Mouse (Mus musculus) CH12.LX (cell line): ENCODE data around the gene Suco. TPM values are rescaled to one million over a fixed set of nuclear protein-coding genes. Genes with fewer than 3 reads are reported as not detected.

Experiments
- DNase-seq: peaks from one replicate; pipeline ENCODE4 v3.0.0-alpha.2; 2013; ENCODE audit errors: extremely low read depth
- H3K27ac ChIP-seq: 2 replicates; pipeline ENCODE4 v1.5.1; 2012; ENCODE audit warnings: low read depth, mild to moderate bottlenecking, control low read depth, moderate library complexity; ENCODE audit not compliant: insufficient read depth
- H3K27me3 ChIP-seq: replicated peaks from 2 replicates; pipeline ENCODE3; 2012; ENCODE audit warnings: inconsistent platforms
- H3K36me3 ChIP-seq, 2 experiments: replicated peaks in 1 of 2; 2 replicates each; pipeline versions ENCODE3 to v1.6.1; 2012; ENCODE audit warnings: inconsistent platforms in 1 of 2, low read length in 1 of 2, mild to moderate bottlenecking in 1 of 2, mixed read lengths in 1 of 2, moderate library complexity in 1 of 2; ENCODE audit not compliant: control insufficient read depth in 1 of 2, insufficient read depth in 1 of 2
- H3K4me1 ChIP-seq, 2 experiments: 2 replicates each; pipeline ENCODE4 v1.6.1; 2012; ENCODE audit warnings: inconsistent platforms in 1 of 2, moderate library complexity in 1 of 2; ENCODE audit not compliant: insufficient read depth in 2 of 2, control insufficient read depth in 1 of 2
- H3K4me2 ChIP-seq: 2 replicates; pipeline ENCODE4 v1.6.1; 2012; ENCODE audit warnings: low read depth, mild to moderate bottlenecking, control low read depth; ENCODE audit not compliant: poor library complexity, insufficient read depth, severe bottlenecking
- H3K4me3 ChIP-seq, 3 experiments: fragments of 150-350 bp in 1 of 3; sonication (generic) in 1 of 3; replicated peaks in 1 of 3; 2 replicates each; pipeline versions ENCODE3 to v1.5.1; 2011 to 2012; ENCODE audit warnings: low read depth in 2 of 3, low read length in 2 of 3, mild to moderate bottlenecking in 2 of 3, moderate library complexity in 2 of 3, control low read depth in 1 of 3, improper control_type of control experiment in 1 of 3, inconsistent platforms in 1 of 3, mixed read lengths in 1 of 3; ENCODE audit not compliant: poor library complexity in 1 of 3
- H3K79me2 ChIP-seq: replicated peaks from 2 replicates; pipeline ENCODE4 v1.6.1; 2012; ENCODE audit warnings: mild to moderate bottlenecking, moderate library complexity; ENCODE audit not compliant: control insufficient read depth, poor library complexity, insufficient read depth, severe bottlenecking; ENCODE audit errors: extremely low read depth
- H3K9ac ChIP-seq: 2 replicates; pipeline ENCODE4 v1.6.1; 2012; ENCODE audit warnings: low read depth, mild to moderate bottlenecking, control low read depth, moderate library complexity; ENCODE audit not compliant: insufficient read depth
- H3K9me3 ChIP-seq: replicated peaks from 2 replicates; pipeline ENCODE3; 2012; ENCODE audit warnings: low read length, inconsistent platforms, mixed read lengths
- BHLHE40 ChIP-seq: IDR thresholded peaks from 2 replicates; pipeline ENCODE4 v1.6.1; 2011; ENCODE audit warnings: mild to moderate bottlenecking, low read depth, low read length, improper control_type of control experiment
- CHD2 ChIP-seq: IDR thresholded peaks from 2 replicates; pipeline ENCODE4 v1.6.1; 2011; ENCODE audit warnings: low read length, improper control_type of control experiment
- CTCF ChIP-seq, 2 experiments: IDR thresholded peaks in 1 of 2; conservative IDR thresholded peaks in 1 of 2; 2 replicates each; pipeline ENCODE4 v1.5.1; 2011 to 2012; ENCODE audit warnings: low read depth in 2 of 2, low read length in 2 of 2, improper control_type of control experiment in 1 of 2, inconsistent platforms in 1 of 2, mild to moderate bottlenecking in 1 of 2, moderate library complexity in 1 of 2
- ETS1 ChIP-seq: conservative IDR thresholded peaks from 2 replicates; pipeline ENCODE4 v1.6.1; 2012; ENCODE audit warnings: low read depth, mild to moderate bottlenecking, inconsistent platforms, low read length, improper control_type of control experiment, moderate library complexity
- IRF4 ChIP-seq: IDR thresholded peaks from 2 replicates; pipeline ENCODE4 v1.6.1; 2014; ENCODE audit warnings: low read depth, mild to moderate bottlenecking, inconsistent platforms, low read length, improper control_type of control experiment
- MAFK ChIP-seq: IDR thresholded peaks from 2 replicates; pipeline ENCODE4 v1.6.1; 2011; ENCODE audit warnings: low read length, improper control_type of control experiment; ENCODE audit not compliant: insufficient replicate concordance
- MAX ChIP-seq: IDR thresholded peaks from 2 replicates; pipeline ENCODE4 v1.6.1; 2011; ENCODE audit warnings: low read length, improper control_type of control experiment
- MEF2A ChIP-seq: IDR thresholded peaks from 2 replicates; pipeline ENCODE4 v1.6.1; 2014; ENCODE audit warnings: low read depth, mild to moderate bottlenecking, inconsistent platforms, low read length, improper control_type of control experiment, borderline replicate concordance
- NELFE ChIP-seq: IDR thresholded peaks from 2 replicates; pipeline ENCODE4 v1.6.1; 2011; ENCODE audit warnings: low read depth, low read length, improper control_type of control experiment
- NRF1 ChIP-seq: IDR thresholded peaks from 2 replicates; pipeline ENCODE4 v1.6.1; 2014; ENCODE audit warnings: low read depth, mild to moderate bottlenecking, inconsistent platforms, low read length, improper control_type of control experiment, moderate library complexity
- POLR2A ChIP-seq: IDR thresholded peaks from 2 replicates; pipeline ENCODE4 v1.6.1; 2011; ENCODE audit warnings: low read depth, mild to moderate bottlenecking, improper control_type of control experiment, low read length
- POLR2AphosphoS2 ChIP-seq: IDR thresholded peaks from 2 replicates; pipeline ENCODE4 v1.6.1; 2011; ENCODE audit warnings: low read depth, low read length, improper control_type of control experiment
- RAD21 ChIP-seq: IDR thresholded peaks from 2 replicates; pipeline ENCODE4 v1.6.1; 2011; ENCODE audit warnings: low read depth, mild to moderate bottlenecking, low read length, improper control_type of control experiment, moderate library complexity
- SIN3A ChIP-seq: IDR thresholded peaks from 2 replicates; pipeline ENCODE4 v1.6.1; 2012; ENCODE audit warnings: low read length, improper control_type of control experiment, inconsistent platforms
- TCF12 ChIP-seq: IDR thresholded peaks from 2 replicates; pipeline ENCODE4 v1.6.1; 2014; ENCODE audit warnings: low read depth, mild to moderate bottlenecking, inconsistent platforms, low read length, improper control_type of control experiment
- USF1 ChIP-seq: IDR thresholded peaks from 2 replicates; pipeline ENCODE4 v1.6.1; 2014; ENCODE audit warnings: low read depth, mild to moderate bottlenecking, inconsistent platforms, low read length, improper control_type of control experiment
- USF2 ChIP-seq: conservative IDR thresholded peaks from 2 replicates; pipeline ENCODE4 v1.6.1; 2011; ENCODE audit warnings: low read depth, low read length, improper control_type of control experiment
- ZKSCAN1 ChIP-seq: IDR thresholded peaks from 2 replicates; pipeline ENCODE4 v1.6.1; 2012; ENCODE audit warnings: low read depth, inconsistent platforms, low read length, improper control_type of control experiment, borderline replicate concordance
- dilution Hi-C: fragments of 300-500 bp; cut with MboI; formaldehyde crosslinking; loops from 2 replicates; pipeline ENCODE4 v1.14.3; 2020; ENCODE audit warnings: low sequenced_read_pairs; ENCODE audit not compliant: extremely low pct_unique_long_range_greater_than_20kb, extremely low pct_ligation_motif_present
- in situ Hi-C: fragments of 300-500 bp; cut with MboI; formaldehyde crosslinking; loops from 3 replicates; pipeline ENCODE4 v1.14.3; 2019; ENCODE audit warnings: low sequenced_read_pairs, low pct_ligation_motif_present, low pct_unique_long_range_greater_than_20kb, mixed read lengths
- polyA plus RNA-seq: library from polyadenylated mRNA; unstranded; fragments of >175 nt; gene quantifications from 2 replicates; pipeline ENCODE4 v1.2.1, GENCODE M21; 2012; ENCODE audit warnings: low read depth; ENCODE audit not compliant: insufficient read length
- total RNA-seq, 2 experiments: library from RNA; depleted of rRNA; stranded (reverse); fragments of 300-350 nt in 1 of 2; fragments of >200 nt in 1 of 2; gene quantifications; 2 replicates each; pipeline ENCODE4 v1.2.3; 2012 to 2014

Suco gene
- total and polyA plus RNA-seq, 3 experiments, result 21.8 to 41.9 (median 36.1) TPM

- no peaks in the 10 kb centered on the region for H3K9me3 ChIP-seq
- dilution Hi-C loops (no loop called here), in situ Hi-C loops (no loop called here)
- H3K79me2 ChIP-seq, result no peaks in the 10 kb centered on the region
- H3K4me3 ChIP-seq, result no peak overlapping the region
- no peaks in the 10 kb centered on the region for H3K27me3 ChIP-seq
- H3K4me1 ChIP-seq, result peaks cover 6 to 24% of the 10 kb centered on the region in 2 experiments; a peak in 3 of 4 replicates
- no peak overlapping the region for H3K27ac ChIP-seq
- no peak for TF ChIP-seq MAFK
- no peak for TF ChIP-seq POLR2A
- no peak for TF ChIP-seq TCF12
- no peak for TF ChIP-seq POLR2AphosphoS2
- no peak for TF ChIP-seq MEF2A
- TF ChIP-seq USF1, result no peak
- no peak for TF ChIP-seq CHD2
- TF ChIP-seq IRF4, result no peak
- TF ChIP-seq SIN3A, result no peak
- no peak for TF ChIP-seq NRF1
- TF ChIP-seq USF2, result no peak
- no peak for TF ChIP-seq CTCF (conservative IDR thresholded peaks at IDR 0.05 in 1 of 2, IDR thresholded peaks at IDR 0.05 in 1 of 2; ENCODE audit: low read depth in 2 of 2, low read length in 2 of 2)
- TF ChIP-seq ETS1, result no peak
- no peak for TF ChIP-seq MAX
- no peak for TF ChIP-seq NELFE
- no peak for TF ChIP-seq BHLHE40
- no peak for TF ChIP-seq ZKSCAN1
- DNase-seq, result no peak
- H3K36me3 ChIP-seq, result no peaks in the 10 kb centered on the region
- H3K9ac ChIP-seq, result no peak overlapping the region
- H3K4me2 ChIP-seq, result no peak overlapping the region
These were observed 101.3 kb downstream of the Suco start for GRCm38 (mm10) chr1:161775151-161775550.

GRCm38 (mm10) chr1:161771293-161771692, 105.2 kb downstream of the Suco start:
- DNase-seq, result no peak
- dilution Hi-C loops, result no loop called here

More at GRCm38 (mm10) chr1:161771293-161771692, 105.2 kb downstream of the Suco start:
- no peak overlapping the region for H3K27ac ChIP-seq
- TF ChIP-seq ZKSCAN1, result no peak
- no peak for TF ChIP-seq RAD21
- no peak for TF ChIP-seq CTCF (conservative IDR thresholded peaks at IDR 0.05 in 1 of 2, IDR thresholded peaks at IDR 0.05 in 1 of 2; ENCODE audit: low read depth in 2 of 2, low read length in 2 of 2)
- no peak overlapping the region for H3K4me2 ChIP-seq
- H3K9me3 ChIP-seq, result no peaks in the 10 kb centered on the region
- H3K79me2 ChIP-seq, result no peaks in the 10 kb centered on the region
- no peak overlapping the region for H3K4me3 ChIP-seq
- in situ Hi-C loops, result no loop called here
- no peaks in the 10 kb centered on the region for H3K36me3 ChIP-seq
- no peaks in the 10 kb centered on the region for H3K27me3 ChIP-seq
- H3K9ac ChIP-seq, result no peak overlapping the region
- H3K4me1 ChIP-seq, result peaks cover 7 to 26% of the 10 kb centered on the region in 2 experiments; a peak in 3 of 4 replicates
